Mouse (Mus musculus): ENCODE results near the gene Slc37a2.

Slc37a2 gene

GRCm38 (mm10) chr9:37214327-37215060, 41.0 kb downstream of the Slc37a2 start:
- no peak for DNase-seq (ENCODE audit: low spot score in 2 of 2)

DNA sequence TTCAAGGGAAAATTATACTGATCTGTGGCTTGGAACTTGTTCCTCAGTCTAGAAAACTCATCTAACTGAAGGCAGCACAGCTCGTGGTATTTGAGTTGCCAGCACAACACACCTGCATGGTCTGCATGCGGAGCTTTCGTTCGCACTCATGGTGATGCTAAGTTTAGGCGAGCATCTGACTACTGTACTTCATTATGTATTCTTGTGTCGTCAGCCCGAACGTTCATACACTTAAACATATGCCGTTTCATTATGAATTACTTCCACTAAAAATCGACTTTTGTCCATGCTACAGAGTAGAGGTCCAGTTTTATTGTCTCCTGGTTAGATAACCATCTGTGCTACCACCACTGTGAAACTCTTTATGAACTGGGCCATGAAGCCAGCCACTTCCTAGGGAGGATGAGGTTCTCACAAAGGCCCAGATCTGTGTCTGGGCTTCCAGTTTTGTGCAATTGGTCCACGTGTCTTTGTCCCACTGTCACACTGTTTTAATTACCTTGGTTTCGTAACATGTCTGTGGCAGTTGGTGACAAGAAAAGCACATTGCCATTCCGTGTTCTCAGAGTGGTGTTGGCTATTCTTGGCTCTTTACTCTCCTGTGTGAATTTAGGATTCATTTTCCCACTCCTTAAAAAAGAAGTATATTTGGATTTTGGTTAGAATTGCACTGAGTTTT, 42.3 kb downstream of the Slc37a2 start:
- DNase-seq (ENCODE audit: low spot score in 2 of 2) = peak in 1 of 2 experiments; percentile 69

DNA sequence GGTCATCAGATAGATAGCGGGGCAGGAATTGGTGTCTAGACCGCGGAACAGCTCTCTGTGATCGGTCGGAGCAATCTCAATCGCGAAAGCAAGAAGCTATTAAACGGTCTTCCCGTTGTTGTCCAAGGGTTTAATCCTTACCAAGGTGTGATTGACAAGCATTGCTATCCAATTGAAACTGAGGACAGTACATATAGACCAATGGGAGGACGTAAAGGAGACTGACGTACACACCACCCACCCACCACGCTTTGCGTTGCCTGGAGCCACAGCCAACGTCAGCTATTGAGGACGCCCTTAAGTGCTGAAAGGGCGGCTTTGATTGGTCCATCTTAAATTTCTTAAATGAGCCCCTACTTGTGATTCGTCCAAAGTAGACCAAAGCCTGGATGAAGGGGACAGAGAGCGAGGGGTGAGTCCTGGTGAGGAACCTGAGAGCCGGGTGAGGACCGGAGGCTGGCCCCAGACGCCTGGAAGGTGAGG, 47.6 kb downstream of the Slc37a2 start, which contains the start of gene Tmem218:
Gene Tmem218 (plus strand): TSS at position 295 of the 483 bp plus-strand sequence.
- peak; percentile 93 to 96 for DNase-seq (ENCODE audit: low spot score in 2 of 2)

DNA sequence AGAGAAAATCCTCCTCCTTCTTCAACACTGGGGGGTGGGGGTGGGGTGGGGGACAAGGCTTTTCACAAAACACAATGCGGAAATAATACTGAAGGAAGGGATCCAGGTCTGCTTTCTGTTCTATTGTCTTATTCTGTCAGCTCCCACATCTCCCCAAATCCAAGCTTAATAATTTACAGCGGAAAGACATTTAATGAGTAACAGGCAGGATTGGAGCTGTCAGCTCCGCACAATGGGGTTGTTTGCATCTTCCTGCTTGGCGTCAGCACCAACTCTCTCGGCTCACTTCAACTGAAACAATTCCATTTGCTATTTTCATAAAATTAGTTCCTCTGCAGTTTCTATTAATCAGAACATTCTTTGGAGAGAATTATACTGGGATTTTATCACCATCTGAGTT, 51.7 kb downstream of the Slc37a2 start:
- no peak for DNase-seq (ENCODE audit: low spot score in 2 of 2)

- no peak for DNase-seq (ENCODE audit: low spot score in 2 of 2)
Measured at GRCm38 (mm10) chr9:37200414-37200813, 55.1 kb downstream of the Slc37a2 start.

- no peak for DNase-seq (ENCODE audit: low spot score in 2 of 2)
Measured at GRCm38 (mm10) chr9:37197067-37197466, 58.5 kb downstream of the Slc37a2 start.

DNA sequence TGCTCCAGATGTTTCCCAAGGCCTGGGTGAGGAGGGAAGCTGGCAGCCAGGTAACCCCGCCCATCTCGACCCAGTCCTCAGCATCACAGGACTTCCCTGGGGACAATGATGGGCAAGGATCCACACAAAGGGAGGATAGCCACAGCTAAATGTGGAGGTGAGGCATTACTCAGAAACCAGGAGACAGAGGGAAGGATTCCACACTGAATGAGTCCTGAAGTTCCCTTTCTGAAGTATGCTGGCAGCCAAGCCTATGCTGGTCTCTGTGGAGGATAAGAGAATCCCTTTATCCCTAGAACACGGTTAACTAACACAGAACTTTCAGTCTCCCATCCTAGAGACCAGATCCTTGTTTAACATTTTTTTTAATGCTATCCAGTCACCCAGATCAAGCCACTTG, 67.5 kb downstream of the Slc37a2 start:
- no peak for DNase-seq (ENCODE audit: low spot score in 2 of 2)

- no peak for DNase-seq (ENCODE audit: low spot score in 2 of 2)
Measured at GRCm38 (mm10) chr9:37187407-37187806, 68.1 kb downstream of the Slc37a2 start.

DNA sequence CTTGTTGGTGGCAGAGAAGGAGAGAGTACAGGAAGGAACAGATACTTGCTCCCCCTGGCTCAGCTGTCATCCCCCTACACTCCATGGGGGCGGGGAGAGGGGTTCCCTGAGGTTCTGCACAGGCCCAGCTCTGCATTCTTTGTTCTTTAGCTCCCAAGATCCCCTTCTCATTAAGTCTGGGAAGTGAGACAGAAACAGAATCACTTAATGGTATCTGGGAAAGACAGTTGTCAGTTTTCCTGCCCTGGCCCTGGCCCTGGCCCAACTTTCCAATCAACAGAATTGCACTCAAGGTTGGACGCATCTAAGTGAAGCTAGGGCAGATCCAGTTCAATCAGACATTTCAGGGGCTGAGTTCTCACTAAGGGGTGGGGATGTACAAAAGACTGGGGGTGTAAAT, 72.4 kb downstream of the Slc37a2 start:
- DNase-seq (ENCODE audit: low spot score in 2 of 2) = no peak

DNA sequence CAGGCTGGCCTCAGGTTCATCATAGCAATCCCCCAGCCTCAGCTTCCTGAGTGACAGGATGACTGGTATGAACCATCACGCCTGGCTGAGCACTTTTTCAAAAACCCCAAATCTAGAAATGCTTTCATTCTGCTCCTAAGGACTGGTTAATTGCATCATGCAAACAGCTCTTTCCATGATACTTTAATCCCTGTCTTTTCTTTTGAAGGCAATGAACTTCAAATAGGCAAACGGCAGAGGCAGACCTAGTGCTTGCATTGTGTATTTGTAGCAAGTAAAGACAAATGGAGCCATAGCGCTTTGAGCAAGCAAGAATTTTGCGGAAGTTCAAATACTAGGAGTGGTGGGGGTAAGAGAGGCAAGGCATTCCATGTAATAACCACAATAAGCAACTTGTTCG, 73.9 kb downstream of the Slc37a2 start:
- DNase-seq (ENCODE audit: low spot score in 2 of 2) = no peak

DNA sequence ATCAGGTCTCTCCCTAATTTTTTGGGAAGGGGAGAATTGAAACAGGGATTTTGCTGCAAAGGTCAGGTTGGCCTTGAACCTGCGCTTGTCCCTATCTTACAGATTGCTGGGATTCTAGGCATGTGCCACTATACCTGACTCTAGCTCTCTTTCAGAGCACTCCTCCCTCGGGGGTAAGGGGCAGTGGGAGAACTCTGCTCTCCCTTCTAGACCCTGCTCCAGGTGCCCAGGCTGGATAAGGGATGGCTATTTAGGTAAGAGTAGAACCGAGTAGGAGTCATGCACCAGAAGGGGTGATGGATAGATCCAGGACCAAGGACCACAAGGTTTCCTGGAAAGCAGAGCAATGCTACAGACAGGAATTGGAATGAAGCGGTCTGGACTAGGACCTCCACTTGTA, 75.9 kb downstream of the Slc37a2 start:
- DNase-seq (ENCODE audit: low spot score in 2 of 2) = no peak

GRCm38 (mm10) chr9:37178911-37179310, 76.6 kb downstream of the Slc37a2 start:
- DNase-seq (ENCODE audit: low spot score in 2 of 2) = peak in 1 of 2 experiments; percentile 25

All from right cerebral cortex, postnatal 36 days (tissue).